Mouse (Mus musculus): ENCODE measurements around the gene 6430548M08Rik.

GRCm38 (mm10) chr8:120109149-120109548 is 4.8 kb upstream of the 6430548M08Rik start:
- TF ChIP-seq POLR2A (IDR thresholded peaks at IDR 0.05; ENCODE audit: extremely low read depth, insufficient read depth, low read length), result no peak
- no peak for TF ChIP-seq CTCF (IDR thresholded peaks at IDR 0.05; ENCODE audit: low read depth, low read length)
